Mouse (Mus musculus): ENCODE results near the gene Hpd. TPM values are rescaled to one million over a fixed set of nuclear protein-coding genes. Genes with fewer than 3 reads are reported as not detected.
A peak's percentile ranks its signal among the peaks of the same experiment; 100 is the strongest.

Gene Hpd
- polyA plus RNA-seq, 1 experiment from 2014 or later: 0.35 TPM

DNA sequence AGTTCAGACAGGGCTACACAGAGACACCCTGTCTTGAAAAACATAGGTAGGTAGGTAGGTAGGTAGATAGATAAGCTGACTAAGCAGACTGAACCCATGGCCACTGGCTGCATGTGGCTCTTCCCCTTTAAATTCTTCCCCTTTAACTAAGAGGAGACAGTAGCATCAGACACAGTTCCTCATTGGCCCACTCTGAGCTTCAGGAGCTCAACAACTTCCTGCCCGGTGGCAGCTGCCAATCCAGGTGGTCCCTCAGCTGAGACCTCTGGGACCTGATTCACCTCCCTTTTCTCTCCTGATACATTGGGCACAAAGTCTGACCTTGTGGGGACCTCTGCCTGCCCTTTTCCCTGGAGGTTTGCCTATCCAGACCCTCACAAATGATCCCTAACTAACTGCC, 29.6 kb downstream of the Hpd start:
- Histone ChIP-seq H3K27me3 (ENCODE audit: insufficient read depth, poor library complexity, severe bottlenecking) (no peaks in the 10 kb centered on the region), H3K36me3 (peaks cover 89% of the 10 kb centered on the region), H3K4me3 (no peak overlapping the region), H3K27ac (no peak overlapping the region), H3K4me1 (peaks cover 43% of the 10 kb centered on the region), H3K9me3 (no peaks in the 10 kb centered on the region)
- WGBS: 88% methylated on average over 1 of the region's 1 CpGs
- DNase-seq (ENCODE audit: low spot score): no peak

DNA sequence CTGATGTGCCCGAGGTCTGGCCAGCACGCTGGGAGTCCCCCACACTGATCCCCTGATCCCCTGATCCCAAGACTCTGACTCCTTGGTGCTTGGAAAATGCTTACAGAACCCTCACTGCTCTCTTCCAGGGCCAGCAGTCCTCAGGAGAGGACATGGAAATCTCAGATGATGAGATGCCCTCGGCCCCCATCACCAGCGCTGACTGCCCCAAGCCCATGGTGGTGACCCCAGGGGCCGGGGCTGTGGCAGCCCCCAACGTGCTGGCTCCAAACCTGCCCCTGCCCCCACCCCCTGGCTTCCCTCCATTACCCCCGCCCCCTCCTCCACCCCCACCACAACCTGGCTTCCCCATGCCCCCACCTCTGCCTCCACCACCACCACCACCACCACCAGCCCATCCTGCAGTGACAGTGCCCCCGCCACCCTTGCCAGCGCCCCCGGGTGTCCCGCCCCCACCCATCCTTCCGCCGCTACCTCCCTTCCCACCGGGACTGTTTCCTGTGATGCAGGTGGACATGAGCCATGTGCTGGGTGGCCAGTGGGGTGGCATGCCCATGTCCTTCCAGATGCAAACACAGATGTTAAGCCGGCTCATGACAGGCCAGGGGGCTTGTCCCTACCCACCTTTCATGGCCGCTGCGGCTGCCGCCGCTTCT, 30.7 kb downstream of the Hpd start:
- 95% methylated on average over 18 of the region's 19 CpGs for WGBS
- Histone ChIP-seq H3K27me3 (ENCODE audit: insufficient read depth, poor library complexity, severe bottlenecking) (no peaks in the 10 kb centered on the region), H3K36me3 (peaks cover 89% of the 10 kb centered on the region), H3K9me3 (no peaks in the 10 kb centered on the region), H3K4me3 (no peak overlapping the region), H3K27ac (peak overlapping the region; percentile 22; the same call in 1 of the 2 replicates), H3K4me1 (peaks cover 45% of the 10 kb centered on the region)
- no peak for DNase-seq (ENCODE audit: low spot score)

DNA sequence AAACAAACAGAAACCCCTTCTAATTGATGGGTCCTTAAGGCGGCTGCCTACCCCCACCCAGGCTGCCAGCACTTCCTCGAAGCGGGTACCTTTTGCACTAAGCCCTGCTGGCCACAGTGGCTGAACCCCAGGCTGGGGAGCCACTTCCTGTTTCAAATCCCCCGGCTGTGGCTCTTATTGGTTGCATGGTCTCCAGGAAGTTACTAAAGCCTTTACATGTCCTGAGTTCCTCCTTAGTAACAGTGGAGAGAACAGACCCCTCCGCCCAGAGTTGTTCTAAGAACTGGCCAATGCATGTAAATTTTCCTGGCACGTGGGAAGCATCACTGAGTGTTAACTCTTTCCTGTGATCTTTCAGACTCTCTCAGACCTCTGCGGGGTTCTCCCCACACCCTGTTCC, 31.4 kb downstream of the Hpd start:
- 0 out of 2 replicates have a peak overlapping the region, but pooled peaks have one; percentile 44 for H3K27ac ChIP-seq
- peak overlapping the region; percentile 46; the same call in 1 of the 2 replicates for H3K4me3 ChIP-seq
- DNase-seq (ENCODE audit: low spot score): no peak
- H3K36me3 ChIP-seq: peaks cover 90% of the 10 kb centered on the region
- H3K27me3 ChIP-seq (ENCODE audit: insufficient read depth, poor library complexity, severe bottlenecking): no peaks in the 10 kb centered on the region
- peaks cover 48% of the 10 kb centered on the region for H3K4me1 ChIP-seq
- 48% methylated on average over 7 of the region's 7 CpGs for WGBS
- no peaks in the 10 kb centered on the region for H3K9me3 ChIP-seq

DNA sequence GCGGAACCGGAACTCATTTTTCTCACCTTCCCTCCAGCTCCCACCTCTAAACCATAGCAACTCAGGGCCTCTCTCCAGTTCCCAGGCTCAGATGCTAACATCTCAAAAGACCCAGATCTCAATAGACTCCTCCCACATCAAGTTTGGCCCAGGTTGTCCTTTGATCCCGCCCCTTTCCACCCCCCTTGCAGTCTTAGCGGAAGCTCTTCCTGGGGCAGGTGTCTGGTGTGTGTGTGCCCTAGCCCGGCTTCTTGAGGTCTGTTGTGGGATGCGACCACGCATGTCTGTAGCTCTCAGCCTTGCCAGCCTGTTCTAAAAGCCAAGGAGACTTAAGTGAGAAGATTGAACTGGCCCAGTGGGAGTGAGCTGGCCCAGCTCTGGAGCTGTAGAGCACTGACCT, 31.9 kb downstream of the Hpd start:
- Histone ChIP-seq H3K27ac (0 out of 2 replicates have a peak overlapping the region, but pooled peaks have one; percentile 44), H3K27me3 (ENCODE audit: insufficient read depth, poor library complexity, severe bottlenecking) (no peaks in the 10 kb centered on the region), H3K9me3 (no peaks in the 10 kb centered on the region), H3K4me3 (peak overlapping the region; percentile 46; the same call in 1 of the 2 replicates), H3K4me1 (peaks cover 52% of the 10 kb centered on the region), H3K36me3 (peaks cover 93% of the 10 kb centered on the region)
- WGBS: 54% methylated on average over 7 of the region's 7 CpGs
- no peak for DNase-seq (ENCODE audit: low spot score)

DNA sequence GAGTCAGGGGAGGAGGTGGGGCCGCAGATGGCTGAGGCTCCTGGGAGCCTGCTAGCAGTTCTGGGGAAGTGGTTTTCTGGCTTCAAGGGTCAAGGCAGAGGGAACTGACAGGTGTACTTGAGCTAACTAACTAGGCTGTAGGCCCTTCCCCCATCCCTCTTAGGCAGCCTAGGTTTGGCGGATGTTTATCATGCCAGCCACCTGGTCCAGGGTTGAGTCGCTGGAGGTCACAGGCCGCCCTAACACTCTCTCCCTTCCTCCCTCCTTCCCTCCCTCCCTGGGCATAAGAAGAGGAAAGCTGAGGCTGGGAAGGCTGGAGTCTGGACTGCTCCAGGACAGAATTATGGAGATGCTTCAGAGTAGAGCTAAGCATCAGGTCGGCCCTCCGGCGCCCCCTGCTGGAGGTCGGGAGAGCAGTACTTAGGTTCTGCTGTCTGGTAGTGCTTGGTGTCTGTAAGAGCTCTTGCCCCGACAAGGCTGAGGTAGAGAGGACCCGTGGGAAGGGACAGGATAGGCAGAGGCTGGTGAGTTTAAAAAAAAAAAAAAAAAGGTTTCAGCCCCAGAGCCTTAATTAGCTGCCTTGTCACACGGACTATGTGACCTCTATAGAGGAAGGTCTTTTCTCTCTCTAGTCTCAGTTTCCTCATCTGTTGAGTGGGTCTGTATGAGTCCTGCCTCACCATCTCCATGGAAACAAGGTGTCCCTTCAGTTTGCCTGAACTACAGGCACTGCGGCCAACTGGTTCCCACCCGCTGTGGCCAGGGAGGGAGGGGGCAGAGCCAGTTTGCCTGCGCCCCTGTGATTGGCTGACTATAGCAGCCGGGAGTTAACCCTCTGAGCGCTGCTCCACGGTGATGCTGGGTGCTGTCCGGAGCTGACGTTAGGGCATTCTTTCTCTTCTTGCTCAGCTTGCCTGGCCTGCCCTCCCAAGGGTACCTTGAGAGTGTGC, 32.8 kb downstream of the Hpd start:
- no peaks in the 10 kb centered on the region for H3K27me3 ChIP-seq (ENCODE audit: insufficient read depth, poor library complexity, severe bottlenecking)
- H3K27ac ChIP-seq: peak overlapping the region; percentile 37; the same call in 1 of the 2 replicates
- peak; percentile 95 for DNase-seq (ENCODE audit: low spot score)
- WGBS: 7% methylated on average over 19 of the region's 19 CpGs
- H3K9me3 ChIP-seq: no peaks in the 10 kb centered on the region
- H3K4me3 ChIP-seq: peak overlapping the region; percentile 46
- peaks cover 92% of the 10 kb centered on the region for H3K36me3 ChIP-seq
- peaks cover 61% of the 10 kb centered on the region for H3K4me1 ChIP-seq

DNA sequence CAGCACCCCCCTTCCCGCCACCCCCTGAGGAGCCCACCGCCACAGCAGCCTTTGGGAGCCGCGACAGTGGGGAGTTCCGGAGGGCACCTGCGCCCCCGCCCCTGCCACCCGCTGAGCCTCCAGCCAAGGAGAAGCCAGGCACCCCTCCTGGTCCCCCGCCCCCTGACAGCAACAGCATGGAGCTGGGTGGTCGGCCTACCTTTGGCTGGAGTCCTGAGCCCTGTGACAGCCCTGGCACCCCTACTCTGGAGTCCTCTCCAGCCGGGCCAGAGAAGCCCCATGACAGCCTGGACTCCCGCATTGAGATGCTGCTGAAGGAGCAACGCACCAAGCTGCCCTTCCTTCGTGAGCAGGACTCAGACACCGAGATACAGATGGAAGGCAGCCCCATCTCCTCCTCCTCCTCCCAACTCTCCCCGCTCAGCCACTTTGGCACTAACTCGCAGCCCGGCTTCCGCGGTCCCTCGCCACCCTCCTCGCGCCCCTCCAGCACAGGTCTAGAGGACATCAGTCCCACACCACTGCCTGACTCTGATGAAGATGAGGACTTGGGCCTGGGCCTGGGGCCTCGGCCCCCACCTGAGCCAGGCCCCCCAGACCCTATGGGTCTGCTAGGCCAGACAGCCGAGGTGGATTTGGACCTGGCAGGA, 34.3 kb downstream of the Hpd start:
- H3K27me3 ChIP-seq (ENCODE audit: insufficient read depth, poor library complexity, severe bottlenecking): no peaks in the 10 kb centered on the region
- H3K36me3 ChIP-seq: peaks cover 76% of the 10 kb centered on the region
- no peaks in the 10 kb centered on the region for H3K9me3 ChIP-seq
- 86% methylated on average over 25 of the region's 25 CpGs for WGBS
- H3K27ac ChIP-seq: no peak overlapping the region
- DNase-seq (ENCODE audit: low spot score): no peak
- peaks cover 76% of the 10 kb centered on the region for H3K4me1 ChIP-seq
- H3K4me3 ChIP-seq: no peak overlapping the region

DNA sequence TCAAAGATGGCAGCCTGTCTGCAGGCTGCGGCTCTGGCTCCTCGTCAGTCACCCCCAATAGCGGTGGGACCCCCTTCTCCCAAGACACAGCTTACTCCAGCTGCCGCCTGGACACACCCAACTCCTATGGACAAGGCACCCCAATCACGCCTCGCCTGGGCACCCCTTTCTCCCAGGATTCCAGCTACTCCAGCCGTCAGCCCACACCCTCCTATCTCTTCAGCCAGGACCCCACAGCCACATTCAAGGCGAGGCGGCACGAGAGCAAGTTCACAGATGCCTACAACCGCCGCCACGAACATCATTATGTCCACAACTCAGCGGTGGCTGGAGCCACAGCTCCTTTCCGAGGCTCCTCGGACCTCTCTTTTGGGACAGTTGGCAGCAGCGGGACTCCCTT, 35.0 kb downstream of the Hpd start:
- peaks cover 79% of the 10 kb centered on the region for H3K4me1 ChIP-seq
- no peak overlapping the region for H3K27ac ChIP-seq
- H3K36me3 ChIP-seq: peaks cover 70% of the 10 kb centered on the region
- DNase-seq (ENCODE audit: low spot score): no peak
- H3K4me3 ChIP-seq: no peak overlapping the region
- H3K9me3 ChIP-seq: no peaks in the 10 kb centered on the region
- 83% methylated on average over 17 of the region's 17 CpGs for WGBS
- no peaks in the 10 kb centered on the region for H3K27me3 ChIP-seq (ENCODE audit: insufficient read depth, poor library complexity, severe bottlenecking)

DNA sequence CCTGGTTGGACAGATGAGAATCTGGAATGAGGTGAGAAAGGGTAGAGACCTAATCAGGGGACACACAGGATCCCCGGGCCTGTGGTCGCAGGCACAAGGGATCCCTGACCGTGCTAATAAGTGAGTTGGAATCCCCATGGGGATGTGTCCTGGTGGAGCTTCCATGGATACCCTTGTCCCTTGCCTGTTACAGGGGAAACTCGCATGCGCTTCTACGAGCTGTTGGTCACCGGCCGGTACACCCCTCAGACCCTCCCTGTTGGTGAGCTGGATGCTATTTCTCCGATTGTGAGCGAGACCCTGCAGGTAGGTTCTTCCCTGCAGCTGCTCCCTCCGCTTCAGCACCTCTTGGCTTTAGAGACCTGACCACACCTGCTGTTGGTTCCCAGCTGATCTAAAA, 36.2 kb downstream of the Hpd start:
- H3K27ac ChIP-seq: no peak overlapping the region
- no peaks in the 10 kb centered on the region for H3K27me3 ChIP-seq (ENCODE audit: insufficient read depth, poor library complexity, severe bottlenecking)
- H3K36me3 ChIP-seq: peaks cover 58% of the 10 kb centered on the region
- no peaks in the 10 kb centered on the region for H3K9me3 ChIP-seq
- WGBS: 88% methylated on average over 11 of the region's 11 CpGs
- H3K4me1 ChIP-seq: peaks cover 74% of the 10 kb centered on the region
- no peak overlapping the region for H3K4me3 ChIP-seq
- DNase-seq (ENCODE audit: low spot score): no peak

DNA sequence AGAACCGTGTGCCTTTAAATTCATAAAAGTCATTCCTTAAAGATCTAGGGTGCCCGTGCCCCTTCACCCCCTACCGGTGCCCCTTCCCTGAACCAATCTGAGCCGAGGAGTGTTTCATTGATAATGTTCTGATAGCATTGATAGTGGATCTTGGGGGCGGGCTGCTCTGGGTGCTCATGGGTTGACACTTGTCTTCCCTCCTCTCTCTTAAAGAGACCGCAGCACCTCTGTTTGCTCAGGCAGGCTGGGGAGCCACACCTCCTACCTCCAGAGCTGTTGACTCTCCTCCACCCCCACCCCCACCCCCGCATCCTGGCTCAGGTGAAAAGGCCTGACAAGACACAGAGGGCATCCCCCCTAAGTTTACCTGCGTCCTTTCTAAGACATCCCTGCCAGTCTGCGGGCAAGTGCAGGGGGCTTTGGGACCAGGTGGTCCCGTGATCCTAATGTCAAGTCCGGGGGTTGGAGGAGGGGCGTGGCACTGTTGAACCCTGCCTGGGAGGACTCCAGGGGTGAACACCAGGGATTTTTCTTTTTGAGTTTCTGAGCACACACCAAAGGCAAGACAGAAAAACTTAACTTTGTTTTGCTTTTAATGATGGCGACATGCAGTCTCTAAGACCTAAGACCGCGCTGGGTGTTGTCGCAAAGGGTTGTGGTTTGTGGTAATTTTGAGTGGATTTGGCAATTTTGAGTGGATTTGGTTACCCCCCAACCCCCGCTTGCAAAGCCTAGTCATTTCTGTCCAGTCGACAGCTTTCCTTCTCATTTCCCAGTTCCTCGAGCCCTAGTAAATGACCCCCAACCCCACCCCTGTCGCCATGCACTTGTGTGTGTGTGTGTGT, 37.6 kb downstream of the Hpd start:
- Histone ChIP-seq H3K4me1 (peaks cover 61% of the 10 kb centered on the region), H3K27ac (peak overlapping the region; percentile 100), H3K9me3 (no peaks in the 10 kb centered on the region), H3K36me3 (peaks cover 44% of the 10 kb centered on the region), H3K27me3 (ENCODE audit: insufficient read depth, poor library complexity, severe bottlenecking) (no peaks in the 10 kb centered on the region), H3K4me3 (peak overlapping the region; percentile 92)
- 42% methylated on average over 20 of the region's 20 CpGs for WGBS
- DNase-seq (ENCODE audit: low spot score): no peak

DNA sequence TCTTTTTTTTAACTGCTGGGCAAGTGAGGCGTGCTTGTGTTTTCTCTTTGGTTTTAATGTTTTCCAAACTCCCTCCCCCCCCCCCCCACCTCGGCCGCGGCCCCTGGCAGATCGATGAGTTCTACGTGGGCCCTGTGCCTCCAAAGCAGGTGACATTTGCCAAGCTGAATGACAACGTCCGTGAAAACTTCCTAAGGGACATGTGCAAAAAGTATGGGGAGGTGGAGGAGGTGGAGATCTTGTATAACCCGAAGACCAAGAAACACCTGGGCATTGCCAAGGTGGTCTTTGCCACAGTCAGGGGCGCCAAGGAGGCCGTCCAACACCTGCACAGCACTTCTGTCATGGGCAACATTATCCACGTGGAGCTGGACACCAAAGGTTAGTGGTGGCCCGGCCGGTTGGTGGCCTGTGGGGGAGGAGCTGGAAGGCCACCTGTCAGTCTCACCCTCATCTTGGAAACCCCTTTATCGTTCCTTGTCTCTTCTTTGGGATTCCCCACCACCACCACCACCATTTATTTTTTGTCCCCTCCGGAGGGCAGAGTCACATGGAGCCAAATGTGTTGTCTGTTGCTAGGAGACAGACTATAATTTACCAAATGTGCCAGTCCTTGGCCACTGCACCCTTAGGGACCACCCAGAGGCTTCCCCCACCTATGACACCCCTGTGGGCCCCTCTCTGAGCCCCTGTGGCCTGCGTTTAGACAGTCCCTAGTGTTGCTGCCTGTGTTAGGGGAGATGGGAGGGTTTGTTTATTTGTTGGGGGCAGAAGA, 38.4 kb downstream of the Hpd start:
- WGBS: 5% methylated on average over 16 of the region's 17 CpGs
- H3K4me1 ChIP-seq: peaks cover 55% of the 10 kb centered on the region

DNA sequence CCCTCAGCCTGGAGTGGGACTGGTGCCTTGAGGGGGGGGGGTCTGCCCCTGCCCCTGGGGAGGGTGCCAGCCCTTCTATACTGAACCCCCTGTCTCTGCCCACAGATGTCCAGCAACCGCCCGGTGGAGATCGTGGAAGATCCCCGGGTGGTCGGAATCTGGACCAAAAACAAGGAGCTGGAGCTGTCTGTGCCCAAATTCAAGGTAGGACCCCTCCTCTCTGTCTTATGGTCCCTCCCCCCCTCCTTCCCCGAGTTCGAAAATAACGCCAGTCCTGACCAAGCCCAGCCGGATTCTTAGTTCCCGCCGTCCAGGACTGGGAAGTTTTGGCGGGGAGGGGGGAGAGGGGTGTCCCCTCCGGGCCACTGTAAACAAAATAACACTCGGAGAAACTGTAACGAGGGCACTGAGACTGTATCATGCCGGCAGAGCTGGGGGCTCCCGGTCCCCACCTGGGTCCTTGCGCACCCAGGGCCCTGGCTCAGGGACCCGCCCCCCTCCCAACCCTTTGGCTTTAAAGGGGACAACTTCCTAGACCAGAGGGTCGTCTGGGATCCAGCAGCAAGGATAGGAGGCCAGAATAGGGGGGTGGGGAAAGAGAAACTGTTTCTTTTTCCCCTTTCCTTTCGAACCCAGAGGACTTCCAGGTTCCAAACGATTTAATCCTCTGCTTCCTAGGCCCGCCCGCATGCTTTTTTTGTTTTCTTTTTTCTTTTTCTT, 39.1 kb downstream of the Hpd start:
- DNase-seq (ENCODE audit: low spot score): no peak
- Histone ChIP-seq H3K4me3 (peak overlapping the region; percentile 92), H3K9me3 (no peaks in the 10 kb centered on the region), H3K4me1 (peaks cover 55% of the 10 kb centered on the region), H3K36me3 (peaks cover 31% of the 10 kb centered on the region), H3K27me3 (ENCODE audit: insufficient read depth, poor library complexity, severe bottlenecking) (no peaks in the 10 kb centered on the region), H3K27ac (peak overlapping the region; percentile 100)
- WGBS: 2% methylated on average over 24 of the region's 24 CpGs

More for the DNA sequence above, 38.4 kb downstream of the Hpd start:
- no peak for DNase-seq (ENCODE audit: low spot score)
- Histone ChIP-seq H3K27ac (peak overlapping the region; percentile 100), H3K4me3 (peak overlapping the region; percentile 92), H3K27me3 (ENCODE audit: insufficient read depth, poor library complexity, severe bottlenecking) (no peaks in the 10 kb centered on the region), H3K36me3 (peaks cover 39% of the 10 kb centered on the region), H3K9me3 (no peaks in the 10 kb centered on the region)

Data from heart, embryonic 10.5 days (tissue).